Mouse (Mus musculus): Measurements from ENCODE around the gene Bcl2l1.

Gene Bcl2l1

DNA sequence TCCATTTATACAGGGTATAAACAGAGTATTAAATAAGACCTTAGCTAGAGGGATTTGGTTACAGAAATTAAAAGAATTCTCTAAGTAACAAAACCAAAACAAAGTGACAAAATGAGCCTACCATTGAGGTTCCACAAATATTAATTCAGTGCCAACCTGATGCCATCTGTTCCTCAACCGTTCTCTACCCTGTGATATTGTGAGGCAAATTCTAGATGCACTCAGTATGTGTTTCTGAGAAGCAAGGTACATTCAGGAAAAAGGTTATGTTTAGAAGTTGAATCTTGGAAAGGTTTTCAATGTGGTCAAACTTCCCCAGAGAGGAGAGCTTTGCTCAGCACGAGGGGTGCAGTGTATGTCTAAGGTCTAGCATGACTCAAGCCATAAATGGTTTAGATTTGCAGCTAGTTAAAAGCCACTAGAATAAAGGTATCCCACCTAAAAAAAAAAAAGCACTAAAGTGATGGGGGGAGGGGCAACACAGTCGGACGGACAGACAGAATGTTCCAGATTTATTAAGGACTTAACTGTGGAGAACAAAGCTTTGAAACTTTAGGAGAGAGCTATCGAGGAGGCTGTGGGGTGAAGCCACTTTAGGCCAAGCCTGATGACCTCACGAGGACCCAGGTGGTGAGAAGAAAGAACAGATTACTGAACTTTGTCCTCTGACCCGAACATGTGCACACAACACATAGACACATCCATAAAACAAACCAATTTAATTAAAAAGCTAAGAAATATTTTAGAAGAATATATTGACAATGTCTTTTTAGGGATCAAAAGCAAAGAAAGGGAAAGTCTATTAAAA is 31.4 kb downstream of the Bcl2l1 start:
- DNase-seq, result no peak

DNA sequence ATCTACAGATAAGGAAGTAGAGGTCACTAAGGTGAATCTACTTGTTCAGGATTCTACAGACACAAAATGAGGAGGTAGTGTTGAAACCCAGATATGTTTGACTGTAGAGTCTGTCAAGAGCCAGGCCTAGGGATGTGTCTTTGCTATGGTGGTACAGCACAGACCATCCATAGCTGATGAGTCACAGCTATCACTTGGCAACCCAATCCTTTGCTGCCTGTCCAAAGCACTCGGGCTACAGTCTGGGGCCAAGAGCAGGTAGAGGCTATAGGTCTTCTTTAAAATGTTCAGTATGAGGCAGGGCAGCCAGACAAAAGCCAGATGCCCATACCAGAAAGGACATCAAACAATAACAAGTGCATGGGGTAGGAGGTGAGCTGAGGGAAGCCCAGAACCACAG is 33.9 kb downstream of the Bcl2l1 start:
- no peak for DNase-seq

GRCm38 (mm10) chr2:152794281-152794827 is 37.2 kb downstream of the Bcl2l1 start:
- DNase-seq, result no peak

- DNase-seq, result no peak
Measured at GRCm38 (mm10) chr2:152793381-152793780, 38.1 kb downstream of the Bcl2l1 start.

GRCm38 (mm10) chr2:152792461-152792860 is 39.1 kb downstream of the Bcl2l1 start:
- DNase-seq, result no peak

GRCm38 (mm10) chr2:152789591-152789999 is 41.9 kb downstream of the Bcl2l1 start:
- DNase-seq, result no peak

- DNase-seq, result peak; percentile 49
Measured at GRCm38 (mm10) chr2:152788892-152789421, 42.6 kb downstream of the Bcl2l1 start.

GRCm38 (mm10) chr2:152787543-152787942 is 44.0 kb downstream of the Bcl2l1 start:
- no peak for DNase-seq

DNA sequence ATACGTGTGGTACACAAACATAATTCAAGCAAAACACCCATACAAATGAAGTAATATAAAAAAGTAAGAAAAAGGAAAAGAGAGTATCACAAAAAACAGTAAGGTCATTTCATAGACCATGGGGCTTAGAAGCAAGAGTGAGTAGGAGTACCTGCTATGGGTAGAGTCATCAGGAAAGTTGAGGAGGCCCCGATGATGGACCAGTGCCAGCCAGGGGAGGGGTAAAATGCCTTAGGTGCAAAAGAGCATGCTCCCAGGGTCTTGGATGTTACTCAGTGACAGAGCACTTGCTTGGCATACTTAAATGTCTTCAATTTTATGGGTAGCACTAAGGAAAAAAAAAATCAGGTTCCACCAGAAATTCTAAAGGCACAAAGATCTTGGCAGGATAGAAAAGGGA is 44.4 kb downstream of the Bcl2l1 start:
- no peak for DNase-seq

DNA sequence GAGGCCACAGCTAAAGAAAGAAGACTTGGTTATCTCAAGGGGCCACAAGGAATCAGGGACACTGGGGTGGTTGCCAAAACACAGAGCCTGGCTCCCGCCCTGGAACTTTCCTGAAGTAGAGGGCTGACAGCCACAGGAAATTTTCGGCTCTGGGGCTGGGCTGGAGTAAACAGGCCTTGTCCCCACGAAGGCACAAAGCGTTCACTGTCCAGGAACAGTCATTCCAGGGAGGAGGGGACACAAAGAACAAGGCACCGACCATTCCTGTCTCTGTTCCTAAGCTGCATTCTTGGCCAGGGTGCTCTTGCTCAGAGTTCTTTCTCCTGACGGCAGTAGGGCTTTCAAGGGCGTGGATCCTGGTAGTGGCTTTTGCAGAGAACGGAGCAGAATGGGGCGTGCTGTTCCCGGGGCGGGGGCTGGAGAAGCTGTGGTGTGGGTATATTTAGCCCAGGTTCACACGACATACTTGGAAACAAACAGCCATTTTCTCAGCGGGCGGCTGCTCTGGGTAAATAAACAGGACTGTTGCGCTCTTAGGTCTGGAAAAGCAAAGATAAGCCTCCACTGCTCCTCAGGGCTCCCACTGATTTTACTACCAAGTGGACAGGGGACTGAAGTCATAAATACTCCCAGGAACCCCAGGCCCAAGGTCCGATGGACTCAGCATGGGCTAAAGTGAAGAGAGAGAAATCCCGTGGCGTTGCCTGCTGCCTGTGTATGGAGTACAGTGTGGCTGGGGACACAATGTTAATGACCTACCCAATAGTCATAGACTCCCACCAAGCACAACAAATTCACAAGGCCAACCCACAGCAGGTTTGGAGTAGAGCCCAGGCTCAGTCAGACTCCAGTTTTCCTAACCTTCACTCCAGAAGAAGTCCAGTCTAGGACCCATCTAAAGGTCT is 45.8 kb downstream of the Bcl2l1 start:
- DNase-seq, result peak; percentile 69

GRCm38 (mm10) chr2:152784640-152785039 is 46.9 kb downstream of the Bcl2l1 start:
- DNase-seq, result no peak

DNA sequence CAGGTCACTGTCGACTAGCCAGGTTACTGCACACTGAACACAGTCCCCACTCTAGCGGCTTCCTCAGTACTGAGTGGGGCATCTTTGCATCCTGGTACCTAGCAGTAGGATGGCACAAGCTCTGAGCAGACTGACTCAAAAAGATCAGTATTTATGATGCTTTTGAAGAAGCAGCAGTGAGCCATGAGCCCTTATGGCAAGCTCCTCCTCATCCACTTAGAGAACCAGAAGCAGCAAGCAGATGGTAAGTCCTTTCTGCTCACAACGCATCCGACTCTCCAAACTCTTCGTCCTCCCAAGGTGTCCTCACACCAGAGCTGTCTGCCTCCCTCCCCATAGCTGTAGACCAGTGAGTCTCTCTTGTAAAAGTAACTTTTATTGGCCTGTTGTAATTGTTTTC is 48.3 kb downstream of the Bcl2l1 start:
- DNase-seq, result no peak

DNA sequence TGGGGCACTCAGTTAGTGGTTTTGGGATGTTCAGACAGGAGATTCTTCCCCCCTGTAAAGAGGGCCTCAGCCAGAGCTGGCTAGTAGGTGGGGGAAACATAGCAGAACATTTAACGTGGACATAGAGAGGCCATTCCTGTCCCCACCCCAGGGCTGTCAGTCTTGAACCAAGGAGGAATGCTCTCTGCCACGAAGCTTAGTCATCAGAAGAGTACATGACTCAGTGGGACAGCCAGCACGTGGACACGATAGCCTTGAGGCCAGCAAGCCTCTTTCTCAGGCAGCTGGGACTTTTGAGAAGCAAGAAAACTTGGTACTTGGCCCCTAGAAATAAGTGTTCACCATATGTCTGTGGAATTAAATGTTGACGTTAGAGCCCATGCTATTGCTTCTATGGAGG is 48.9 kb downstream of the Bcl2l1 start:
- DNase-seq, result no peak

GRCm38 (mm10) chr2:152781031-152781711 is 50.4 kb downstream of the Bcl2l1 start:
- DNase-seq, result no peak

DNA sequence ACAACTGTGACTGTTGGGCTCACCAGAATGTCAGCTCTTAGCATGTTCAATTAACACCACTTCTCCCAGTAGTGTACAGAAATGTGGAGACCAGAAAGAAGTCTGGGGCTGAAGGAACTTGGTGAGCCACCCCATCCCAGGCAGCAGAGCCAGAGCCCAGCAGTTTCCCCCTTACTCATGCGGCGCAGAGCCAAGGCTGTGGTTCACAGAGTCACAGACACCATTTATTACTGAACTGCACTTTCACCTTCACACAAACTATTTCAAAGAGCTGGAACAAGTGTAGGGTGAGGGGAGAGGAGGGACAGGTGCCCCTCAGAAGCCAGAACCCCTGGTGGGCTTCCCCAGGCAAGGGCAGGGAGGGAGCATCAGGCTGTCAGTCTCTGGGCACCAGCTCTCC is 51.1 kb downstream of the Bcl2l1 start:
- no peak for DNase-seq

- DNase-seq, result no peak
Measured at GRCm38 (mm10) chr2:152777081-152777480, 54.4 kb downstream of the Bcl2l1 start.

DNA sequence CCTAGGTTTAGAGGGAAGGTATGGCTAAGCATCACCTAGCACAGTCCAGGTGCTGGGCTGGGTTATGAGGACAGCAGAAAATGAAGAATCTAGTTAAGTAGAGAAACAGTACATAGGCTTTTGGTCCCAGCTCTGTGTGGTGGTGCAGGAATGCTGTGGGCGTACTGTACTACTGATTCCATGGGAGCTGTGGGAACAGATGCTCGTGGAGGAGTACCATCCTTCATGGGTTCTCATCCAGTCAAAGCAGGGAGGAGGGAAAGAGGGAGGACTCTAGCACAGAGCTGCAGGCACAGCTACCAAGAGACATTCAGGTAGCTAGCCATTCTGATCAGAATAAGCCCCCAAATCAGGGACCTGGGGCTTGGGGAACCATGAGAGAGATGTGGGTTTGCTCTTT is 55.1 kb downstream of the Bcl2l1 start:
- DNase-seq, result peak; percentile 76

DNA sequence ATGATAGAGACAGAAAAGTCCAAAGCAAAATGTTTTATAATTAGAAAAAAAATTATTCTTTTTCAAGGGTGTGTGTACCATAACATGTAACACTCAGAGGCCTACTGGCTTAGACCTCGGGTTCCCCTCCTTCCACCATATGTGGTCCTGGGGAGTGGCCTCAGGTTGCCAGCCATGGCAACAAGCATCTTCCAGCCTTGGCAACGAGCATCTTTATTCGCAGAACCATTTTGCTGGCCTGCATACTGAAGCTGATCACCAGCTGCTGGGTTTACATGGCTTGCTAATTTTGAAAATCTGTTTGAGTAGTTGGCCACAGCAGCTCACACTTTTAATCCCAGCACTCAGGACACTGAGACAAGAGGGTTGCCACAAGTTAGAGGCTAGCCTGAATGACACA is 55.5 kb downstream of the Bcl2l1 start:
- DNase-seq, result no peak

GRCm38 (mm10) chr2:152775357-152775756 is 56.2 kb downstream of the Bcl2l1 start:
- DNase-seq, result no peak

GRCm38 (mm10) chr2:152772231-152772630 is 59.3 kb downstream of the Bcl2l1 start:
- no peak for DNase-seq

DNA sequence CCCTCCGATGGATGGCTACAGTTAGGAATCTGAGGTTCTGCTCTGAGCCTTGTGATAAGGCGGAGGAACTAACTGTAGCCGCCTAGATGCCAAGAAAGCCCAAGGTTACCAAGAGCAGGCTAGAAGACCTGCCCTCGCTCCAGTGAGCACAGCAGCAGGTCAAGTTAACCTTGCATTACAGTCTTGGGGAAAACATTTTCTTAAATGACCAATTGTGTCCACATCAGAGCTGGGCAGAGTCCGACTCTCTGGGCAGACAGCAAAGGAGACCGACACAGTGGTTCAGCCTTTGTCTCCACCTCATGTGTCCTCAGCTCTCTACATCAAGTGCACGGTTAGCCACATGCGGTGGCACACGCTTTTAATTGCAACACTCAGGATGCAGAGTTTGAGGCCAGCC is 60.0 kb downstream of the Bcl2l1 start:
- DNase-seq, result no peak

GRCm38 (mm10) chr2:152769677-152770076 is 61.9 kb downstream of the Bcl2l1 start:
- no peak for DNase-seq

All from right cerebral cortex, postnatal 25 days (tissue).